Mouse (Mus musculus) limb, embryonic 10.5 days (tissue): ENCODE data around the gene Taar8c. TPM values are rescaled to one million over a fixed set of nuclear protein-coding genes. Genes with fewer than 3 reads are reported as not detected.

Experiments used
- polyA plus RNA-seq: library from polyadenylated mRNA; unstranded; fragments of >200 nt; fragmentation: Nextera tagmentation; extraction: Ambion mirVana; gene quantifications from 2 replicates; pipeline ENCODE4 v1.2.1, GENCODE M21; 2016

Gene Taar8c
- polyA plus RNA-seq, 1 experiment from 2014 or later: not detected

Other genes starting within 250 kb of the Taar8c start
- 0.43 and 0.68 TPM in 2 replicates for gene Vnn1, start 207.2 kb downstream of the Taar8c start, polyA plus RNA-seq
- gene Taar1, start 181.6 kb downstream of the Taar8c start, polyA plus RNA-seq: not detected in 2 replicates
- not detected in 2 replicates for gene Taar2, start 163.3 kb downstream of the Taar8c start, polyA plus RNA-seq
- not detected in 2 replicates for gene Taar3, start 152.4 kb downstream of the Taar8c start, polyA plus RNA-seq
- gene Taar4, start 141.4 kb downstream of the Taar8c start, polyA plus RNA-seq: not detected in 2 replicates
- not detected in 2 replicates for gene Taar5, start 131.2 kb downstream of the Taar8c start, polyA plus RNA-seq
- gene Taar6, start 116.3 kb downstream of the Taar8c start, polyA plus RNA-seq: not detected in 2 replicates
- not detected in 2 replicates for gene Taar7a, start 108.4 kb downstream of the Taar8c start, polyA plus RNA-seq
- gene Taar7b, start 102.0 kb downstream of the Taar8c start, polyA plus RNA-seq: not detected in 2 replicates
- not detected in 2 replicates for gene Taar7d, start 74.7 kb downstream of the Taar8c start, polyA plus RNA-seq
- not detected in 2 replicates for gene Taar7e, start 64.3 kb downstream of the Taar8c start, polyA plus RNA-seq
- gene Taar7f, start 52.4 kb downstream of the Taar8c start, polyA plus RNA-seq: not detected in 2 replicates
- not detected in 2 replicates for gene Taar8a, start 25.4 kb downstream of the Taar8c start, polyA plus RNA-seq
- not detected in 2 replicates for gene Taar8b, start 9.6 kb downstream of the Taar8c start, polyA plus RNA-seq
- not detected in 2 replicates for gene Taar9, start 7.6 kb upstream of the Taar8c start, polyA plus RNA-seq
- 23.7 and 34.1 TPM in 2 replicates for gene Stx7, start 47.4 kb upstream of the Taar8c start, polyA plus RNA-seq
- 3.2 and 6.0 TPM in 2 replicates for gene Moxd1, start 121.6 kb upstream of the Taar8c start, polyA plus RNA-seq